Mouse (Mus musculus) stomach, embryonic 15.5 days (tissue): ENCODE data around the gene Golgb1. TPM values are rescaled to one million over a fixed set of nuclear protein-coding genes. Genes with fewer than 3 reads are reported as not detected.
"Not testable (repeated sequence)": the region's sequence is repeated elsewhere in the genome, so short reads cannot be mapped to it uniquely, and the experiment has no call there.

Experiments used
- ATAC-seq: fragments of 200-750 bp; cut with Nextera tagmentation; 2 replicates; pipeline ENCODE4 v1.8.0; 2017; ENCODE audit warnings: low read depth, moderate number of reproducible peaks, moderate TSS enrichment; ENCODE audit not compliant: insufficient read depth, low FRiP score
- H3K27ac ChIP-seq: fragments of 300-500 bp; sonication (generic); 2 replicates; pipeline ENCODE4 v1.5.1; 2015; ENCODE audit warnings: mild to moderate bottlenecking, inconsistent platforms
- H3K27me3 ChIP-seq: fragments of 300-500 bp; sonication (generic); replicated peaks from 2 replicates; pipeline ENCODE4 v1.6.1; 2015; ENCODE audit warnings: inconsistent platforms
- H3K36me3 ChIP-seq: fragments of 300-500 bp; sonication (generic); 2 replicates; pipeline ENCODE4 v1.6.1; 2015; ENCODE audit warnings: inconsistent platforms
- H3K4me1 ChIP-seq: fragments of 300-500 bp; sonication (generic); 2 replicates; pipeline ENCODE4 v1.6.1; 2015; ENCODE audit warnings: inconsistent platforms
- H3K4me2 ChIP-seq: fragments of 300-500 bp; sonication (generic); 2 replicates; pipeline ENCODE4 v1.6.1; 2015; ENCODE audit warnings: mild to moderate bottlenecking, inconsistent platforms
- H3K4me3 ChIP-seq: fragments of 300-500 bp; sonication (generic); replicated peaks from 2 replicates; pipeline ENCODE4 v1.5.1; 2015; ENCODE audit warnings: inconsistent platforms
- H3K9ac ChIP-seq: fragments of 300-500 bp; sonication (generic); 2 replicates; pipeline ENCODE4 v1.6.1; 2015; ENCODE audit warnings: inconsistent platforms
- H3K9me3 ChIP-seq: fragments of 300-500 bp; sonication (generic); 2 replicates; pipeline ENCODE4 v1.6.1; 2016; ENCODE audit warnings: inconsistent platforms
- WGBS: fragments of 180-500 bp; shearing (Covaris S2); methylation state at CpG from one replicate; pipeline ENCODE4 v1.1.7; 2015; 5-methylcytosine and 5-hydroxymethylcytosine counted together
- polyA plus RNA-seq: library from polyadenylated mRNA; unstranded; fragments of >200 nt; fragmentation: Nextera tagmentation; extraction: Ambion mirVana; gene quantifications from 2 replicates; pipeline ENCODE4 v1.2.1, GENCODE M21; 2015

Gene Golgb1
- 97.3 and 103 TPM in 2 replicates for polyA plus RNA-seq

GRCm38 (mm10) chr16:36874583-36875275 is at the start of gene Golgb1, which contains the start of gene Eaf2:
Gene Golgb1 (plus strand): TSS chr16:36875140.
Gene Eaf2 (minus strand): TSS chr16:36875003.
- Histone ChIP-seq H3K9me3 (no peaks in the 10 kb centered on the region), H3K9ac (peak within 1 kb of the TSS; percentile 71), H3K27ac (peak within 1 kb of the TSS; percentile 88), H3K4me2 (peak within 1 kb of the TSS; percentile 60), H3K27me3 (no peaks in the 10 kb centered on the region), H3K4me1 (peaks cover 3% of the 10 kb centered on the region; the same call in 1 of the 2 replicates), H3K4me3 (peak within 1 kb of the TSS; percentile 84), H3K36me3 (peaks cover 9% of the 10 kb centered on the region; the same call in 1 of the 2 replicates)
- WGBS, result under 1% methylated on average over 43 of the region's 43 CpGs
- peak; percentile 100 for ATAC-seq

DNA sequence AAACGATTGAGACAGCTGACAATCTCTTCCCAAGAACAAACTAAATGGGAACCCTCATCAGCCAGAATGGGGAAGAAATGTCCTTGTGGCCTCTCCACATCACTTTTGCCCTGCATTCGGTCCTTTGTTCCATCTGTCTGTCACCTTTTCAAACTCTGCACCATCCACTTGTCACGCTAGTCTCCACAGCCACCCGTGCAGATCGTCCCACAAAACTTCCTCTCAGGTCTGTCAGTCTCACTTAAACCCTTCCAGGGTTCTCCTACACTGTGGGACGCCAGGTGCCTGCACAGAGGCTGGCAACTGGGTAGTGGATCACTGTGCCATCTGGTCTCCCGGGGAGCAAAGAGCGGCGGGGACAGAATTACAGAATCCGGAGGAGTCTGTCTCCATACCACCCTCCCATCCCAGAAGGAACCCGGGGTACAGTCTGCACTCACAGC is 47.3 kb upstream of the Golgb1 start:
- no peak; the same call in 1 of the 2 replicates for ATAC-seq
- H3K9me3 ChIP-seq, result no peaks in the 10 kb centered on the region
- H3K27ac ChIP-seq, result no peak overlapping the region
- peaks cover 4% of the 10 kb centered on the region; the same call in 1 of the 2 replicates for H3K4me1 ChIP-seq
- peak overlapping the region; percentile 76 for H3K4me3 ChIP-seq
- 0 out of 2 replicates have a peak, but pooled peaks cover 3% of the 10 kb centered on the region for H3K27me3 ChIP-seq
- 8% methylated on average over 11 of the region's 11 CpGs for WGBS
- H3K9ac ChIP-seq, result peak overlapping the region; percentile 34
- H3K4me2 ChIP-seq, result peak overlapping the region; percentile 93
- no peaks in the 10 kb centered on the region for H3K36me3 ChIP-seq

DNA sequence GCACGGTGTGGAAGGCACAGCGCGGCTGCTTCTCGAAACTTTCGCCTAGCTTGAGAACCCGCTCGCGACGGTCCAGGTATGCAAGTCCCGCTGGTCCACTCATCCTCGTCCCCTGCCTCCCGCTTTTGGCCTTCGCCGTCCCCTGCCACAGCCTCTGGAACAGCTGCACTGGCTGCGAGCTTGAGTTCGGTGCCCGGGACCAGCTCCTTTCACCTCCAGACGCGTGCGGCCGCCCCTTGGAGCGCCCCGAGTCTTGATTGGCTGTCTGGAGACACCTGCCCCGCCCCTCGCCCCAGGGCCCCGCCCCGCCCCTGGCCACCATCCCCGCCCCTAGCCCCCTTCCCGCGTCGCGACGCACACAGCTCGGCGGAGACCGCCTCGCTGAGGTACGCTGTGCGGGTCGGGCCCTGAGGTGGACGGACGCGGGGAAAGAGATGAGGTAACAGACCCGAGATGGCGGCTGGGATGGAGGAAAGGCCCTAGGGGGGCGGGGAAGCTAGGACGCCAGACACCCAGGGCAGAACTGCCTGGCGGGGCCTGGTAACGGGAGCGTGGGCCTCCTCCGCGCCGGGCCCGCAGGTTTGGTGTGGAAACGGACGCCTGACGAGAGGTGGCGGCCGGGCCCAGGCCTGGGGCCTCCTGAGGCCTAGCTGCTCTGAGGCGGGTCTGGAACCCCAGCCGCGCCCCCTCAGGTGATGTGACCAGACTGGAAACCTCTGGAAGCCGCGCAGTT is 46.7 kb upstream of the Golgb1 start, which contains the start of gene Iqcb1:
Gene Iqcb1, plus strand, starts transcription at position 332 of the 733 bp plus-strand sequence.
- Histone ChIP-seq H3K9ac (peak within 1 kb of the TSS; percentile 89), H3K27ac (peak within 1 kb of the TSS; percentile 42; the same call in 1 of the 2 replicates)

DNA sequence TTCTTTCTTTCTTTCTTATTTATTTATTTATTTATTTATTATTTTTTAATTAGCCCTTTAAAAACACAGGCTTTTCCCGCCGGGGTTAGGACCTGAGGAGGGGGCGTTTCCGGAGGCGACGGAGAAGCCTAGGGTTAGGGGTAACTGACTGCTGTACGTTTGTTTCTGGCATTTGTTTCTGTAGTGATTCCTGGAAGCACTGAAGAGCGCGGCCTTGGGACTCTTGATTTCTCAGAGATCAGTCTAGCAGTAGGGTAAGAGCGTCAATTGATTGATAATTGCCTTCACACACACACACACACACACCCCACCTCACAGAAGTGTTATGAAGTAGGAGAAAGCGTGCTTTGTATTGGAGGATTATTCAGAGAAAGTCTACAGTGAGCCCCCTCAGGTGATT is 46.1 kb upstream of the Golgb1 start:
- Histone ChIP-seq H3K4me3 (peak overlapping the region; percentile 76), H3K27ac (no peak overlapping the region), H3K4me2 (peak overlapping the region; percentile 93), H3K36me3 (no peaks in the 10 kb centered on the region), H3K9me3 (no peaks in the 10 kb centered on the region), H3K9ac (peak overlapping the region; percentile 89), H3K27me3 (0 out of 2 replicates have a peak, but pooled peaks cover 3% of the 10 kb centered on the region), H3K4me1 (peaks cover 4% of the 10 kb centered on the region; the same call in 1 of the 2 replicates)
- ATAC-seq, result no peak
- 4% methylated on average over 11 of the region's 11 CpGs for WGBS

More for the DNA sequence above, 46.7 kb upstream of the Golgb1 start, which contains the start of gene Iqcb1:
- ATAC-seq, result peak; percentile 99
- Histone ChIP-seq H3K4me1 (peaks cover 4% of the 10 kb centered on the region; the same call in 1 of the 2 replicates), H3K36me3 (no peaks in the 10 kb centered on the region), H3K27me3 (0 out of 2 replicates have a peak, but pooled peaks cover 3% of the 10 kb centered on the region), H3K4me2 (peak within 1 kb of the TSS; percentile 93), H3K9me3 (no peaks in the 10 kb centered on the region), H3K4me3 (peak within 1 kb of the TSS; percentile 76)
- WGBS, result under 1% methylated on average over 60 of the region's 64 CpGs

- H3K27me3 ChIP-seq, ATAC-seq, H3K4me2 ChIP-seq, H3K4me1 ChIP-seq, H3K9me3 ChIP-seq, H3K4me3 ChIP-seq, H3K9ac ChIP-seq, H3K36me3 ChIP-seq, H3K27ac ChIP-seq: not testable (repeated sequence)
- WGBS, result 88% methylated on average over 1 of the region's 1 CpGs
Measured at GRCm38 (mm10) chr16:36846894-36847293, 28.0 kb upstream of the Golgb1 start.

DNA sequence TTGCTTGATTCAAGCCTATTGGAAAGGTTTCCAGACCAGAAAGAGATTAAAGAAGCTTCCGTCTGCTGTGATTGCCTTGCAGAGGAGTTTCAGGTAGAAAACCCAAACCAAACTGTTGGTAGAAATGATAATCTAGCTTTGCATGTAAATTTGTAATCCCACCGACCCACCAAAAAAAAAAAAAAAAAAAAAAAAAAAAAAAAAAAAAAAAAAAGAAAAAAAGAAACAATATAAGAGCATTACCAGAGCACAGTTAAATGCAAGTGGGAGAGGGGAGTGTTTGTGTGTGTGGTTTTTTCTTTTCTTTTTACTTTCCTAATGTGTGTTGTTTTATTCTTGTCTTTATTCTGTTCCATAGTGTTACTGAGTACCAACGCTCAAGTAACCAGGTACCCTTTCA is 23.7 kb upstream of the Golgb1 start:
- no peak overlapping the region for H3K4me2 ChIP-seq
- no peak overlapping the region for H3K4me3 ChIP-seq
- no peak overlapping the region for H3K9ac ChIP-seq
- H3K36me3 ChIP-seq, result no peaks in the 10 kb centered on the region
- no peaks in the 10 kb centered on the region for H3K4me1 ChIP-seq
- H3K27ac ChIP-seq, result no peak overlapping the region
- 95% methylated on average over 3 of the region's 3 CpGs for WGBS
- ATAC-seq, result no peak
- no peaks in the 10 kb centered on the region for H3K9me3 ChIP-seq
- H3K27me3 ChIP-seq, result no peaks in the 10 kb centered on the region

DNA sequence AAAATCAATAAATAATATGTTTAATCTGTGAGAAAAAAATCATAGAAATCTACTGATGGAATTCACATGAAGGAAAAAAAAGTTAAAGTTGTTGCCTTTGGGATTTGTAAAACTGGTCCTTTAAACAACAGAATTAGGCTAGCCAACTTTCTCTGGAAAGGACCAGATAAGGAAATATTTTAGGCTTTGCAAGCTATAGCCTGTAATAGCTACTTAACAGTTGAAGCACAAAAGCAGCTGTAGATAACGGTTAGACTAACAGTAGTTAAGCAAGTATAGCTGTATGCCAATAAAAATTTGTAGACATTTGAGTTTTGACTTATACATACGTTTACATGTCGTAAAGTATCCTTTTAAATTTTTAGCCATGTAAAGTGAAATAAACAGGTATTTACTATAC is 11.4 kb upstream of the Golgb1 start:
- H3K4me1 ChIP-seq, result no peaks in the 10 kb centered on the region
- no peak overlapping the region for H3K4me3 ChIP-seq
- no peak for ATAC-seq
- H3K36me3 ChIP-seq, result peaks cover 4% of the 10 kb centered on the region; the same call in 1 of the 2 replicates
- no peaks in the 10 kb centered on the region for H3K9me3 ChIP-seq
- no peaks in the 10 kb centered on the region for H3K27me3 ChIP-seq
- no peak overlapping the region for H3K4me2 ChIP-seq
- no peak overlapping the region for H3K9ac ChIP-seq
- 85% methylated on average over 3 of the region's 3 CpGs for WGBS
- no peak overlapping the region for H3K27ac ChIP-seq

- no peak overlapping the region for H3K27ac ChIP-seq
- no peak overlapping the region for H3K9ac ChIP-seq
- H3K4me2 ChIP-seq, result no peak overlapping the region
- peaks cover 3% of the 10 kb centered on the region; the same call in 1 of the 2 replicates for H3K4me1 ChIP-seq
- WGBS, result 89% methylated on average over 2 of the region's 2 CpGs
- peaks cover 13% of the 10 kb centered on the region for H3K36me3 ChIP-seq
- no peaks in the 10 kb centered on the region for H3K9me3 ChIP-seq
- H3K4me3 ChIP-seq, result no peak overlapping the region
- ATAC-seq, result no peak
- H3K27me3 ChIP-seq, result no peaks in the 10 kb centered on the region
Measured at GRCm38 (mm10) chr16:36869442-36869841, 5.5 kb upstream of the Golgb1 start.

GRCm38 (mm10) chr16:36875276-36875851 is 424 bp downstream of the Golgb1 start:
- Histone ChIP-seq H3K27ac (peak overlapping the region; percentile 83), H3K9ac (peak overlapping the region; percentile 71), H3K27me3 (no peaks in the 10 kb centered on the region), H3K4me3 (peak overlapping the region; percentile 84), H3K4me1 (peaks cover 3% of the 10 kb centered on the region; the same call in 1 of the 2 replicates), H3K36me3 (peaks cover 9% of the 10 kb centered on the region; the same call in 1 of the 2 replicates), H3K9me3 (no peaks in the 10 kb centered on the region), H3K4me2 (peak overlapping the region; percentile 60)
- under 1% methylated on average over 45 of the region's 48 CpGs for WGBS
- peak; percentile 70 for ATAC-seq

- no peak overlapping the region for H3K27ac ChIP-seq
- no peaks in the 10 kb centered on the region for H3K27me3 ChIP-seq
- H3K4me2 ChIP-seq, result no peak overlapping the region
- H3K4me3 ChIP-seq, result no peak overlapping the region
- H3K9ac ChIP-seq, result no peak overlapping the region
- WGBS, result 70% methylated on average over 5 of the region's 5 CpGs
- peaks cover under 1% of the 10 kb centered on the region; the same call in 1 of the 2 replicates for H3K36me3 ChIP-seq
- no peak for ATAC-seq
- H3K4me1 ChIP-seq, result peaks cover 3% of the 10 kb centered on the region; the same call in 1 of the 2 replicates
- H3K9me3 ChIP-seq, result no peaks in the 10 kb centered on the region
Measured at GRCm38 (mm10) chr16:36877316-36877715, 2.4 kb downstream of the Golgb1 start.

- Histone ChIP-seq H3K4me3 (no peak overlapping the region), H3K4me1 (no peaks in the 10 kb centered on the region), H3K27me3 (no peaks in the 10 kb centered on the region), H3K4me2 (no peak overlapping the region), H3K9ac (no peak overlapping the region), H3K27ac (no peak overlapping the region), H3K9me3 (no peaks in the 10 kb centered on the region), H3K36me3 (0 out of 2 replicates have a peak, but pooled peaks cover 6% of the 10 kb centered on the region)
- WGBS, result 71% methylated on average over 5 of the region's 5 CpGs
- no peak for ATAC-seq
Measured at GRCm38 (mm10) chr16:36882737-36883343, 7.9 kb downstream of the Golgb1 start.
